Mouse (Mus musculus) heart, adult 11 months (tissue): ENCODE data around the gene Tbxas1.

Source experiments
- DNase-seq: peaks from one replicate; pipeline ENCODE4 v3.0.0; 2022

Gene Tbxas1

GRCm38 (mm10) chr6:39054878-39055508 is 179.8 kb downstream of the Tbxas1 start:
- no peak for DNase-seq

GRCm38 (mm10) chr6:39055831-39056261 is 180.6 kb downstream of the Tbxas1 start:
- peak; percentile 95 for DNase-seq

- DNase-seq, result no peak
Measured at GRCm38 (mm10) chr6:39057161-39057560, 182.0 kb downstream of the Tbxas1 start.

GRCm38 (mm10) chr6:39058389-39058788 is 183.2 kb downstream of the Tbxas1 start:
- no peak for DNase-seq

GRCm38 (mm10) chr6:39058936-39059335 is 183.7 kb downstream of the Tbxas1 start:
- DNase-seq, result no peak

GRCm38 (mm10) chr6:39059547-39060497 is 184.6 kb downstream of the Tbxas1 start:
- no peak for DNase-seq

- no peak for DNase-seq
Measured at GRCm38 (mm10) chr6:39061180-39061579, 186.0 kb downstream of the Tbxas1 start.

GRCm38 (mm10) chr6:39063541-39063940 is 188.3 kb downstream of the Tbxas1 start:
- DNase-seq, result no peak

- DNase-seq, result peak; percentile 93
Measured at GRCm38 (mm10) chr6:39066935-39067578, 191.9 kb downstream of the Tbxas1 start.

- no peak for DNase-seq
Measured at GRCm38 (mm10) chr6:39072664-39073063, 197.5 kb downstream of the Tbxas1 start.

GRCm38 (mm10) chr6:39074186-39074585 is 199.0 kb downstream of the Tbxas1 start:
- no peak for DNase-seq

- no peak for DNase-seq
Measured at GRCm38 (mm10) chr6:39076498-39076897, 201.3 kb downstream of the Tbxas1 start.

GRCm38 (mm10) chr6:39104631-39105030 is 229.4 kb downstream of the Tbxas1 start:
- no peak for DNase-seq

- DNase-seq, result no peak
Measured at GRCm38 (mm10) chr6:39106812-39107211, 231.6 kb downstream of the Tbxas1 start.

- DNase-seq, result peak; percentile 55
Measured at GRCm38 (mm10) chr6:39112701-39113100, 237.5 kb downstream of the Tbxas1 start.

GRCm38 (mm10) chr6:39113141-39113540 is 237.9 kb downstream of the Tbxas1 start:
- peak; percentile 35 for DNase-seq

GRCm38 (mm10) chr6:39115438-39115837 is 240.2 kb downstream of the Tbxas1 start:
- no peak for DNase-seq

- DNase-seq, result peak; percentile 99
Measured at GRCm38 (mm10) chr6:39117584-39118455, 242.6 kb downstream of the Tbxas1 start, which contains the start of gene Parp12. TSS of gene Parp12 (minus strand) at chr6:39118349.

GRCm38 (mm10) chr6:39118456-39118881 is 243.3 kb downstream of the Tbxas1 start:
- DNase-seq, result peak; percentile 94

- peak; percentile 53 for DNase-seq
Measured at GRCm38 (mm10) chr6:39120685-39121084, 245.5 kb downstream of the Tbxas1 start.

GRCm38 (mm10) chr6:39124719-39125118 is 249.5 kb downstream of the Tbxas1 start:
- DNase-seq, result peak; percentile 11

- peak; percentile 65 for DNase-seq
Measured at GRCm38 (mm10) chr6:39131480-39131879, 256.3 kb downstream of the Tbxas1 start.
